Mouse (Mus musculus): ENCODE measurements at regions not wholly inside any gene's neighbourhood (a gene's known extent, or its start where the extent isn't known, plus 50 kb on each side); places are given as distances from the start of the nearest gene placed in this dataset.

DNA sequence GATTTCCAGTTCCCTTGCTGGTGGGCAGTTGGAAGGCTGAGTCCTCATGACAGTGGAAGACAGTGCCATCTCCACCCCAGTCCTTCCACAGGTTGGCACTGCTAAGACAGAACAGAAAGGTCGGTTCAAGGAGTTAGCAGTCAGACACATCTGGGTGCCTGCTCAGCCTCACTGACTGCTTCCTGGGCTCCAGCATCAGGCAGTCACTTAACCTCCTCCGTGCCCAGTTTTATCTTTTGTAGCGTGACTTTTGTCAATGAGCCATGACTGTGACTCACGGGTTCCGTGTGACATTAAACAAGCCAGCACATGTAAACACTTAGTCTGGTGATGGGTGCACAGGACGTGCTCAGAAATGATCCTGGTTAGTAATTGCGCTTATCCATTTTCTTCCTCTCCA is 363.1 kb upstream of the Gm10131 start:
- Histone ChIP-seq H3K4me1 (ENCODE audit: control insufficient read depth, insufficient read depth, low read length) (no peaks in the 10 kb centered on the region), H3K27ac (ENCODE audit: control insufficient read depth, insufficient read depth, low read depth, low read length, poor library complexity) (no peak overlapping the region), H3K4me3 (replicated peaks; ENCODE audit: control insufficient read depth, low read depth, low read length) (no peak overlapping the region)
- WGBS, result 83% methylated on average over 7 of the region's 7 CpGs
- TF ChIP-seq CTCF (IDR thresholded peaks at IDR 0.05; ENCODE audit: control insufficient read depth, insufficient read depth, low read length), result no peak

DNA sequence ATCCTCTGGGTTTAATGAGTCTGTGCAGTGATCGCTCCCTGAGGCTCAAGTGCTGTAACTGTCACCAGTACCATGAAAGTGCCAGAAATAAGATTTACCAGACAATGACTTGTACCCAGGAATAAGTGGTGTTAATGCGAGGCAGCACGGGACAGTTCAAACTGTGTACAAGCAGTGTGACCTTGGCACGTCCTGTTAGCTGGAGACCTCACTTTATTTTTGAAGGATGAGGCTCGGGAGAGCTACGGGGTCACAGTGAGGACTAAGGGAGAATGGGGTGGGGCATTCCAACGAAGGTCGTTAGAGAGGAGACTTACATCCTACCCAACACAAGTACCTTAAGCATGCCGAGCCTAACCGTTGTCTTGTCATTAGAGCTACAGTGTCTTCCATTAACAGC is 362.2 kb upstream of the Gm10131 start:
- H3K4me3 ChIP-seq (replicated peaks; ENCODE audit: control insufficient read depth, low read depth, low read length), result no peak overlapping the region
- 86% methylated on average over 10 of the region's 10 CpGs for WGBS
- no peaks in the 10 kb centered on the region for H3K4me1 ChIP-seq (ENCODE audit: control insufficient read depth, insufficient read depth, low read length)
- H3K27ac ChIP-seq (ENCODE audit: control insufficient read depth, insufficient read depth, low read depth, low read length, poor library complexity), result no peak overlapping the region
- TF ChIP-seq CTCF (IDR thresholded peaks at IDR 0.05; ENCODE audit: control insufficient read depth, insufficient read depth, low read length), result no peak
- TF ChIP-seq POLR2A (IDR thresholded peaks at IDR 0.05; ENCODE audit: borderline replicate concordance, control insufficient read depth, low read depth, low read length), result no peak

DNA sequence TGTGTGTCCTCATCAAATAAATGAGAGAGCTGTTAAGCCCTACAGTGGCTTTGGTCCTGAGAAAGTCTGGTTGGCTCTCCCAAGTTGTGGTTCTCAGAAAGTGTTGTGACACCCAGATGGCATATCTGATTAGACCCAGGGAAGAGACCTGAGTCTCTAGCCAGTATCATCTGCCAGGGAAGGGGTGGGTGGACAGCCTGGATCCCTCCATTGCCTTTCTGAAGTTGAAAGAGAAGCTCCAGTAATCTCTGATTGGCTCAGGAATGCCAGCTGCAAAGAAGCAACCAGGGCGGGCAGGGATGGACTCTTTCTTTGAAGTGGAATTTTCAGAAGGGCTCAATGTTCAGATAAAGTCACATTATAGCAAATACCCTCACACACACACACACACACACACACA is 361.8 kb upstream of the Gm10131 start:
- H3K27ac ChIP-seq (ENCODE audit: control insufficient read depth, insufficient read depth, low read depth, low read length, poor library complexity), result no peak overlapping the region
- no peak for TF ChIP-seq CTCF (IDR thresholded peaks at IDR 0.05; ENCODE audit: control insufficient read depth, insufficient read depth, low read length)
- no peak for TF ChIP-seq POLR2A (IDR thresholded peaks at IDR 0.05; ENCODE audit: borderline replicate concordance, control insufficient read depth, low read depth, low read length)
- no peaks in the 10 kb centered on the region for H3K4me1 ChIP-seq (ENCODE audit: control insufficient read depth, insufficient read depth, low read length)
- no peak overlapping the region for H3K4me3 ChIP-seq (replicated peaks; ENCODE audit: control insufficient read depth, low read depth, low read length)
- WGBS, result 86% methylated on average over 1 of the region's 1 CpGs

DNA sequence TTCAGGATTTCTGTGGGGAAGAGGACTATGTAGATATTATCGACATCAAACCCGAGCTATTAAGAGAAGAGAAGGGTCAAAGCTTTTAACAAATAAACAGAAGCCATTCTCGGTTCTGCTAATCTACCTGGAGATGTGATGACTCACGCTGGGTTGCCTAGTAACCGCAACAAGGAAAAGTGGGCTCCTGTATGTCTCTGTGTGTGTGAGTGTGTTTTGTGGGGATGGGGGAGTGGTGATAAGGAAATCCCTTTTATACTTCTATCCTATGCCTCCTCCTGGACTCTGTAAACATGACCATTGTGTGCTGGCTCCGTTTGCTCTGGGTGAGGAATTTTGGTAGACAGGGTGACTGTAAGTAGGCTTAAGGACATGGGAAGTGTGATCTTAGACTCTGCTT is 361.3 kb upstream of the Gm10131 start:
- H3K4me1 ChIP-seq (ENCODE audit: control insufficient read depth, insufficient read depth, low read length), result no peaks in the 10 kb centered on the region
- no peak overlapping the region for H3K27ac ChIP-seq (ENCODE audit: control insufficient read depth, insufficient read depth, low read depth, low read length, poor library complexity)
- TF ChIP-seq CTCF (IDR thresholded peaks at IDR 0.05; ENCODE audit: control insufficient read depth, insufficient read depth, low read length) (no peak), POLR2A (IDR thresholded peaks at IDR 0.05; ENCODE audit: borderline replicate concordance, control insufficient read depth, low read depth, low read length) (no peak)
- H3K4me3 ChIP-seq (replicated peaks; ENCODE audit: control insufficient read depth, low read depth, low read length), result no peak overlapping the region
- 59% methylated on average over 6 of the region's 6 CpGs for WGBS

DNA sequence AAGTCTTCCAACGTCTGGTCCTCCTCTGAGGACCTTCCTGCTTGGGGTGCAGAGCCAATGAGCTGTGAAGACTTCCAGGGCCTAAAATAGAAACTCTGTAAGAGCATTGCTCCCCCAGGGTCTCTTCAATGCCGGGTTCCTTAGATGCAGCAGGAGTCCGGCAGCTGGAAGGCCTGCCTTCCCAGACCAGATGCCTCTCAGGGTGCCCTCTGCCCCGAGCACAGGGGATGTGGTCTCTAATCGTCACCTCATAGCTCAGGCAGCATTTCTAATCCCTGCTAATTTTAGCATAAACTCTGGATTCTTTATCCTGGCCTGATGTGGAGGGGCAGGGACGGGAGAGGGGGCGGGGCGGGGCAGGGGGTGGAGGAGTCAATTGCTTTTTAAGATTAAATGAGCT is 360.9 kb upstream of the Gm10131 start:
- Histone ChIP-seq H3K4me3 (replicated peaks; ENCODE audit: control insufficient read depth, low read depth, low read length) (no peak overlapping the region), H3K4me1 (ENCODE audit: control insufficient read depth, insufficient read depth, low read length) (no peaks in the 10 kb centered on the region), H3K27ac (ENCODE audit: control insufficient read depth, insufficient read depth, low read depth, low read length, poor library complexity) (no peak overlapping the region)
- WGBS, result 68% methylated on average over 8 of the region's 8 CpGs
- TF ChIP-seq POLR2A (IDR thresholded peaks at IDR 0.05; ENCODE audit: borderline replicate concordance, control insufficient read depth, low read depth, low read length), result no peak

DNA sequence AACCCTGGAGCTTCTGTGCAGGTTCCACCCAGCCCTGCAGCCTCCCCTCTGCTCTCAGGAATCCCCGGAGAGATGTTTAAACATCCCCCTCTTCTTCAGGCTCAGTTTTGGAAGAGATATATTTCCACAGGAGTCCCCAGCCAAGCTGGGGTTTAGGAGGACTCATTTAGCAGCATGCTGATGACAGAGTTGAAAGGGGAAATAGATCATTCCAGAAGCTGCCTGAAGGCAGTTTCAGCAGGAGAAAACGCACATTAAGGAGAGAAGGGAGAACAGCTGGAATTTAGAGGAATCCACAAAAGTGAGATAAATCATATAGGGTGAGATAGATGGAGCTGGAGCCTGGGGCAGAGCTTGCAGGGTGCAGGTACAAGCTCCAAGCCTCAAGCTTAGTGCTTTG is 357.6 kb upstream of the Gm10131 start:
- Histone ChIP-seq H3K4me1 (ENCODE audit: control insufficient read depth, insufficient read depth, low read length) (no peaks in the 10 kb centered on the region), H3K27ac (ENCODE audit: control insufficient read depth, insufficient read depth, low read depth, low read length, poor library complexity) (no peak overlapping the region), H3K4me3 (replicated peaks; ENCODE audit: control insufficient read depth, low read depth, low read length) (no peak overlapping the region)
- TF ChIP-seq CTCF (IDR thresholded peaks at IDR 0.05; ENCODE audit: control insufficient read depth, insufficient read depth, low read length) (no peak), POLR2A (IDR thresholded peaks at IDR 0.05; ENCODE audit: borderline replicate concordance, control insufficient read depth, low read depth, low read length) (no peak)
- WGBS, result 68% methylated on average over 2 of the region's 2 CpGs

DNA sequence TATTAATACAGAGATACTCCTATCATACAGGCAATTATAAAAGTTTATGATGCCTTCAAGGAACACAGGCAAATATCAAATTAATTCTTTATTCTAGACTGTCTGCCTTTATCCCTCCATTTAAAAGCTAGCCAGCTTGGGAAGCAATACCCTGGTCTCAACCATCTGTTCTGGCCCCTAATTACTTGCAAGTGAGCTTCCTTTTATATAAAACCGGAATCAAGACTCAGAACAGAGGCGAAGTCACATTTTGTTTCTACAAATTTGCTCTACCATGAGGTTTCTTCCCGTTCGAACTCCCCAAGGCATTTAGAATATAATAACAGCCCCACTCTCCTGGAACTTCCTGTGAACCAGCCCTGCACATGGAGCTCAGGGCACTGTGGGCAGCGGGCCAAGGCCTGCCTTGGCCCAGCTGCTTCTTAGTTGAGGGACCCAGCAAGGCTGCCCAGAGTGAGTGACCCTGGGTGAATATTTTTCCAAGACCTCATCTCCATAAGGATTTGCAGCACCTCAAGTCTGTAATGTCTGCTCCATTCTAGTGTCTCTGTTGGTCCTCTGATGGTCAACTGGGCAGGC is 355.3 kb upstream of the Gm10131 start:
- Histone ChIP-seq H3K4me1 (ENCODE audit: control insufficient read depth, insufficient read depth, low read length) (no peaks in the 10 kb centered on the region), H3K27ac (ENCODE audit: control insufficient read depth, insufficient read depth, low read depth, low read length, poor library complexity) (no peak overlapping the region), H3K4me3 (replicated peaks; ENCODE audit: control insufficient read depth, low read depth, low read length) (no peak overlapping the region)
- TF ChIP-seq POLR2A (IDR thresholded peaks at IDR 0.05; ENCODE audit: borderline replicate concordance, control insufficient read depth, low read depth, low read length), result no peak
- TF ChIP-seq CTCF (IDR thresholded peaks at IDR 0.05; ENCODE audit: control insufficient read depth, insufficient read depth, low read length), result no peak
- 76% methylated on average over 5 of the region's 5 CpGs for WGBS

DNA sequence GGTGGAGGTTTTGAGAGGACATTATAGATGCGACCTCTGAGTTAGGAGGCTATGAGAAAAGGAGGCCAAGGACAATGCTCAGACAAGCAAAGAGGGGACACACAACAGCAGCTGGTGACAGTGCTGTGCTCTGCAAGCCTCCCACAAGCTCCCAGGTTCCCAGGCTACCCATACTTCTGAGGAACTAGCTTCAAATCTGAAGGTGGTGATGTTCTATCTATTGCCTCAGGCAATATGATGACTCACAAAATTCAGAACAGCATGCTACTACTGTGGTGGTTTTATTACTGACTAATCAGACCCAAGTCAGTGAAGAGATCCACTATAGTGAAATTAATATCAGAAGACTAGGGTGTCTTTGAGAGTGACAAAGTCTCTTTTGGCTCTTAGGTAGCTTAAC is 353.9 kb upstream of the Gm10131 start:
- WGBS, result 81% methylated on average over 1 of the region's 1 CpGs
- H3K27ac ChIP-seq (ENCODE audit: control insufficient read depth, insufficient read depth, low read depth, low read length, poor library complexity), result no peak overlapping the region
- H3K4me3 ChIP-seq (replicated peaks; ENCODE audit: control insufficient read depth, low read depth, low read length), result no peak overlapping the region
- TF ChIP-seq POLR2A (IDR thresholded peaks at IDR 0.05; ENCODE audit: borderline replicate concordance, control insufficient read depth, low read depth, low read length), result no peak
- TF ChIP-seq CTCF (IDR thresholded peaks at IDR 0.05; ENCODE audit: control insufficient read depth, insufficient read depth, low read length), result no peak
- H3K4me1 ChIP-seq (ENCODE audit: control insufficient read depth, insufficient read depth, low read length), result no peaks in the 10 kb centered on the region

DNA sequence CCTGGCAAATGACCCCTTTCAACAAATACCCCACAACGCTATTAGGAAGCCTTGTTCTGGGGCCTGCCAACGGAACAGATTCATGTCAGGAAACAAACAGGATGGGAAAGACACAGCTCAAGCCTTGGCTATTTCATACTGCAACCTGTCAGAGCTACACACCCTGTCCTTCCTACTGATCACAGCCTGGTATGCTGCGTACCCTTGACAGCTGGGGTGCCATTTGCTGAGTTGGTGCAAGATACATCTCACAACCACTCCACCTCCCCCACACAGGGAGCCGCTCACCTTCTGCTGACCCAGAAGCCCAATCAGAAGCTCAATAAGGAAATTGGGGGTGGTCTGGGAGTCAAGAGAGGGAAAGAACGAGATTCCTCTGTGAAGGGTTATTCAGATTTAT is 350.7 kb upstream of the Gm10131 start:
- Histone ChIP-seq H3K4me1 (ENCODE audit: control insufficient read depth, insufficient read depth, low read length) (no peaks in the 10 kb centered on the region), H3K27ac (ENCODE audit: control insufficient read depth, insufficient read depth, low read depth, low read length, poor library complexity) (no peak overlapping the region), H3K4me3 (replicated peaks; ENCODE audit: control insufficient read depth, low read depth, low read length) (no peak overlapping the region)
- TF ChIP-seq POLR2A (IDR thresholded peaks at IDR 0.05; ENCODE audit: borderline replicate concordance, control insufficient read depth, low read depth, low read length), result no peak
- no peak for TF ChIP-seq CTCF (IDR thresholded peaks at IDR 0.05; ENCODE audit: control insufficient read depth, insufficient read depth, low read length)
- 82% methylated on average over 5 of the region's 5 CpGs for WGBS
